Mouse (Mus musculus): ENCODE measurements around the gene Zfp42. TPM values are rescaled to one million over a fixed set of nuclear protein-coding genes. Genes with fewer than 3 reads are reported as not detected.

Zfp42 gene
- 10.0 TPM for polyA plus RNA-seq (2014; fragmentation: Illumina TruSeq; extraction: RNeasy Lipid Tissue Mini Kit (QIAGEN cat#74804); ENCODE audit: low read depth, low replicate concordance)

DNA sequence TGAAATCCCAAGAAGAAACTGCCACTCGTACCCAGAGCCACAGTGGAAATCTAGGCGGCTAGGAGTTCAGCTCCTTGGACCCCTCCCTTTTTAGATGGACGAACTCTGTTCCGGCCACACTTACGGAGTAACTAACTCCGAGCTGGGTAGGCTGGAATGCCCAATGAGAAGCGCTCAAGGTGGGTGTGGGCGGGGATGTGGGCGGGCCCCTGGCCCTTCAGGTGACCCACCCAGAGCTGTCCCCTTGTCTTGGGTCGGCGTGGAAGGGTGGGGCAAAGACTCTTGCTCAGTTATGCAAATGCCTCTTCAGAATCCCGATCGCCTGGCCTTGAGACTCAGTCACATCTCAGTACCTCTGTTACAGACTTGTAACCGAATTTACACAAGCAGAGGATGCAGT is at the start of gene Zfp42:
Gene Zfp42 (minus strand): TSS at position 85 of the 400 bp plus-strand sequence.

Other genes starting within 250 kb of the Zfp42 start
- 46.9 TPM for gene Triml1, start 165.5 kb downstream of the Zfp42 start, polyA plus RNA-seq (2014; fragmentation: Illumina TruSeq; extraction: RNeasy Lipid Tissue Mini Kit (QIAGEN cat#74804); ENCODE audit: low read depth, low replicate concordance)
- gene Triml2, start 126.4 kb downstream of the Zfp42 start, polyA plus RNA-seq (2014; fragmentation: Illumina TruSeq; extraction: RNeasy Lipid Tissue Mini Kit (QIAGEN cat#74804); ENCODE audit: low read depth, low replicate concordance): 0.31 TPM
- 37.9 TPM for gene Adam26b, start 221.1 kb upstream of the Zfp42 start, polyA plus RNA-seq (2014; fragmentation: Illumina TruSeq; extraction: RNeasy Lipid Tissue Mini Kit (QIAGEN cat#74804); ENCODE audit: low read depth, low replicate concordance)